Mouse (Mus musculus): ENCODE data around the gene Cacna1c. TPM values are rescaled to one million over a fixed set of nuclear protein-coding genes. Genes with fewer than 3 reads are reported as not detected.
A peak's percentile ranks its signal among the peaks of the same experiment; 100 is the strongest.

Gene Cacna1c
- polyA plus RNA-seq, 1 experiment from 2014 or later = 2.3 TPM

GRCm38 (mm10) chr6:119099333-119099732 is 96.9 kb downstream of the Cacna1c start:
- Histone ChIP-seq H3K27me3 (ENCODE audit: control insufficient read depth, insufficient read depth, low read length) (no peaks in the 10 kb centered on the region), H3K9ac (ENCODE audit: low read length) (no peak overlapping the region), H3K4me3 (ENCODE audit: low read depth, low read length) (no peak overlapping the region), H3K4me2 (replicated peaks; ENCODE audit: low read depth) (no peak overlapping the region), H3K9me3 (ENCODE audit: control insufficient read depth, low read length) (no peaks in the 10 kb centered on the region), H3K27ac (replicated peaks) (no peak overlapping the region), H3K4me1 (replicated peaks; ENCODE audit: control insufficient read depth, insufficient read depth) (no peaks in the 10 kb centered on the region), H3K36me3 (ENCODE audit: control insufficient read depth, insufficient read depth, low read length) (no peaks in the 10 kb centered on the region)
- WGBS = 60% methylated on average over 2 of the region's 2 CpGs
- TF ChIP-seq CTCF (IDR thresholded peaks at IDR 0.05; ENCODE audit: low read depth) (no peak), EP300 (optimal IDR thresholded peaks at IDR 0.05) (no peak)
- DNase-seq (ENCODE audit: low spot score) = no peak
- ATAC-seq (ENCODE audit: low FRiP score, low TSS enrichment) = no peak

GRCm38 (mm10) chr6:119096481-119096880 is 99.7 kb downstream of the Cacna1c start:
- Histone ChIP-seq H3K4me3 (ENCODE audit: low read depth, low read length) (no peak overlapping the region), H3K36me3 (ENCODE audit: control insufficient read depth, insufficient read depth, low read length) (no peaks in the 10 kb centered on the region), H3K9ac (ENCODE audit: low read length) (no peak overlapping the region), H3K27ac (replicated peaks) (no peak overlapping the region), H3K4me1 (replicated peaks; ENCODE audit: control insufficient read depth, insufficient read depth) (no peaks in the 10 kb centered on the region), H3K9me3 (ENCODE audit: control insufficient read depth, low read length) (no peaks in the 10 kb centered on the region), H3K27me3 (ENCODE audit: control insufficient read depth, insufficient read depth, low read length) (no peaks in the 10 kb centered on the region), H3K4me2 (replicated peaks; ENCODE audit: low read depth) (no peak overlapping the region)
- ATAC-seq (ENCODE audit: low FRiP score, low TSS enrichment) (no peak), DNase-seq (ENCODE audit: low spot score) (no peak)
- no peak for TF ChIP-seq CTCF (IDR thresholded peaks at IDR 0.05; ENCODE audit: low read depth)
- no peak for TF ChIP-seq EP300 (optimal IDR thresholded peaks at IDR 0.05)
- WGBS = 52% methylated on average over 7 of the region's 7 CpGs

- H3K4me1 ChIP-seq (replicated peaks; ENCODE audit: control insufficient read depth, insufficient read depth) = no peaks in the 10 kb centered on the region
- DNase-seq (ENCODE audit: low spot score) (no peak), ATAC-seq (ENCODE audit: low FRiP score, low TSS enrichment) (no peak)
- no peak for TF ChIP-seq CTCF (IDR thresholded peaks at IDR 0.05; ENCODE audit: low read depth)
- TF ChIP-seq EP300 (optimal IDR thresholded peaks at IDR 0.05) = no peak
- H3K9ac ChIP-seq (ENCODE audit: low read length) = no peak overlapping the region
- H3K27ac ChIP-seq (replicated peaks) = no peak overlapping the region
- no peaks in the 10 kb centered on the region for H3K27me3 ChIP-seq (ENCODE audit: control insufficient read depth, insufficient read depth, low read length)
- H3K36me3 ChIP-seq (ENCODE audit: control insufficient read depth, insufficient read depth, low read length) = no peaks in the 10 kb centered on the region
- no peak overlapping the region for H3K4me3 ChIP-seq (ENCODE audit: low read depth, low read length)
- H3K4me2 ChIP-seq (replicated peaks; ENCODE audit: low read depth) = no peak overlapping the region
- H3K9me3 ChIP-seq (ENCODE audit: control insufficient read depth, low read length) = no peaks in the 10 kb centered on the region
- 78% methylated on average over 6 of the region's 6 CpGs for WGBS
Measured at GRCm38 (mm10) chr6:119095081-119095480, 101.1 kb downstream of the Cacna1c start.

DNA sequence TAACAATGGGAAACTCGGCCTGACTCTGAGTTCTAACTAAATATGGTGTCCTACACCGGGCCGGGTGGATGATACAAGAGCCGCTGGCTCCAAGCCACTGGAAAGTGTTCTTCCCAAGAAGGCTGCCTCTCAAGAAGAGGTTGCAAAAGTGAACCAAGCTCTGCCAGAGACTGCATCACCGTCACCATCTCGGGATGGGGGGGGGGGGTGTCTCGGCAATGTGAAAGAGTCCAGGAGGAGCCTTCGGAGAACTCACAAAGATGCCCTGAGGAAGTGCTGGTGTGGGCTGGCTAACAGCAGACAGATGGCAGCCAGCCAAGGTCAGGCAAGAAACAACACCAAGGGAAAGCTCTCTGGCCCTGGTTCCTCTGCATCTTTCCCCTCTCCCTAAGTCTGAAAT is 107.0 kb downstream of the Cacna1c start:
- Histone ChIP-seq H3K4me2 (replicated peaks; ENCODE audit: low read depth) (no peak overlapping the region; the same call in 1 of the 2 replicates), H3K36me3 (ENCODE audit: control insufficient read depth, insufficient read depth, low read length) (no peaks in the 10 kb centered on the region), H3K27me3 (ENCODE audit: control insufficient read depth, insufficient read depth, low read length) (no peaks in the 10 kb centered on the region), H3K4me1 (replicated peaks; ENCODE audit: control insufficient read depth, insufficient read depth) (0 out of 2 replicates have a peak, but pooled peaks cover 4% of the 10 kb centered on the region), H3K9ac (ENCODE audit: low read length) (no peak overlapping the region), H3K9me3 (ENCODE audit: control insufficient read depth, low read length) (no peaks in the 10 kb centered on the region), H3K27ac (replicated peaks) (peak overlapping the region; percentile 80), H3K4me3 (ENCODE audit: low read depth, low read length) (no peak overlapping the region)
- TF ChIP-seq CTCF (IDR thresholded peaks at IDR 0.05; ENCODE audit: low read depth) (no peak), EP300 (optimal IDR thresholded peaks at IDR 0.05) (no peak)
- WGBS = 47% methylated on average over 8 of the region's 8 CpGs
- DNase-seq (ENCODE audit: low spot score) (peak; percentile 23), ATAC-seq (ENCODE audit: low FRiP score, low TSS enrichment) (peak; percentile 60)

GRCm38 (mm10) chr6:119088381-119088780 is 107.8 kb downstream of the Cacna1c start:
- Histone ChIP-seq H3K27me3 (ENCODE audit: control insufficient read depth, insufficient read depth, low read length) (no peaks in the 10 kb centered on the region), H3K27ac (replicated peaks) (peak overlapping the region; percentile 80), H3K4me2 (replicated peaks; ENCODE audit: low read depth) (no peak overlapping the region), H3K9me3 (ENCODE audit: control insufficient read depth, low read length) (no peaks in the 10 kb centered on the region), H3K9ac (ENCODE audit: low read length) (no peak overlapping the region), H3K4me3 (ENCODE audit: low read depth, low read length) (no peak overlapping the region), H3K36me3 (ENCODE audit: control insufficient read depth, insufficient read depth, low read length) (no peaks in the 10 kb centered on the region), H3K4me1 (replicated peaks; ENCODE audit: control insufficient read depth, insufficient read depth) (0 out of 2 replicates have a peak, but pooled peaks cover 4% of the 10 kb centered on the region)
- WGBS = 50% methylated on average over 8 of the region's 8 CpGs
- no peak for DNase-seq (ENCODE audit: low spot score)
- no peak for TF ChIP-seq EP300 (optimal IDR thresholded peaks at IDR 0.05)
- ATAC-seq (ENCODE audit: low FRiP score, low TSS enrichment) = no peak

DNA sequence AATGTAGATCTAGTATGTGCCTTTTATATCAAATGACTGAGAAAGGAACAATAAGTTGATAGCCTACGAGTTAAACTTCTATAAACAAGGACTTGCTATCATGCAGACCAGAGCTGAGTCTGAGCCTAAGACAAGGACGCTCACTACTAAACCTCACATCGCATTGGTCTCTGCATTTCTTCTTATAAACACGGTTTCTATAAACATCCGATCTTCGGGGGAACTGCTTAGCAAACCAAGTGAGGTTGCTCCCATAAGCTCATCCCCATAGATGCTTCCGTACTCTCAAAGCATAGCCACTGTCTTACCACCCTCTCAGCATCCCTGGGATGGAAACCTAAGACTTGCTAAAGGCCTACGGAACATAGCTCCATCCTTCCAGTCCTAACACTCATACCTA is 108.3 kb downstream of the Cacna1c start:
- 0 out of 2 replicates have a peak, but pooled peaks cover 4% of the 10 kb centered on the region for H3K4me1 ChIP-seq (replicated peaks; ENCODE audit: control insufficient read depth, insufficient read depth)
- DNase-seq (ENCODE audit: low spot score) = no peak

More for the DNA sequence above, 108.3 kb downstream of the Cacna1c start:
- no peak for TF ChIP-seq EP300 (optimal IDR thresholded peaks at IDR 0.05)
- no peak for TF ChIP-seq CTCF (IDR thresholded peaks at IDR 0.05; ENCODE audit: low read depth)
- Histone ChIP-seq H3K9me3 (ENCODE audit: control insufficient read depth, low read length) (no peaks in the 10 kb centered on the region), H3K4me2 (replicated peaks; ENCODE audit: low read depth) (no peak overlapping the region), H3K27me3 (ENCODE audit: control insufficient read depth, insufficient read depth, low read length) (no peaks in the 10 kb centered on the region), H3K27ac (replicated peaks) (peak overlapping the region; percentile 80), H3K36me3 (ENCODE audit: control insufficient read depth, insufficient read depth, low read length) (no peaks in the 10 kb centered on the region), H3K9ac (ENCODE audit: low read length) (no peak overlapping the region), H3K4me3 (ENCODE audit: low read depth, low read length) (no peak overlapping the region)
- 51% methylated on average over 8 of the region's 8 CpGs for WGBS
- ATAC-seq (ENCODE audit: low FRiP score, low TSS enrichment) = no peak
